Mouse (Mus musculus) cerebellum, postnatal 4 days (tissue): Measurements from ENCODE around the gene Pcca.

Source experiments
- DNase-seq, 2 experiments: peaks; one replicate each; pipeline ENCODE4 v3.0.0; 2022; ENCODE audit warnings: low spot score in 2 of 2, mixed read lengths in 1 of 2

The Pcca gene

DNA sequence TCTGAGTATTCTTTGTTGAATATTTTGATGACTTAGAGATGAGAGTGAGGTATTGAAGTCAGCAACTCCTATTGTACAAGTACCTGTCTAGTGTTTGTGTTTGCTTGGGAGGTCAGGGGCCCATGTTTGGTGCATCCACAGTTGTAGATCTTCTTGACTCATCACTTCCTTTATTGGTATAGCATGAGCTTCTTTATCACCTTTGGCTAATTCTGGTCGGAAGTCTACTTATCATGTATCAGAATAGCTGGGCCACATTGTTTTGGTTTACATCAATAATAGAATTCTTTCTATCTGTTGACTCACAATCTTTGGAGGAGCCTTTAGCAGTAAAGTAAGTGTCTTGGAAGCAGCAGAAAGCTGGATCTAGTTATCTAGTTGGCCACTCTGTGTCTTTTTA lies 108.3 kb downstream of the Pcca start:
- no peak for DNase-seq

DNA sequence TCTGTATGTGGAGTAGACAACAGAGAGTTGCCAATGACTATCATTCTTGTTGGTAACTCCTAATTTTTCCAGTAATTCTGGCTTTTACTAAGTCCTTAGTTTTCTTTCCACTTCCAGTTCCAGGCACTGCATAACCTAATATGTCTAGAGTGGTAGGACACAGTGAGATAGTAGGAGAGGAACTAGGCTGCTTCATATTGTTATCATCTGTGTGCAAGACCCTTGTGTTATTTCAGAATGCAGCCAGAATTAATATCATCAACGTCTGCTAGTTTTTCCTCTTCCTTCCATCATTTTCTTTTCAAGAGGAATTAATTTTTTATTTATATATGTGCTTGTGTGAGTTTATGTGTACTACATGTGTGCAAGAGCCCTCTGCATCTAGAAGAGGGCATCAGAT lies 114.1 kb downstream of the Pcca start:
- no peak for DNase-seq

DNA sequence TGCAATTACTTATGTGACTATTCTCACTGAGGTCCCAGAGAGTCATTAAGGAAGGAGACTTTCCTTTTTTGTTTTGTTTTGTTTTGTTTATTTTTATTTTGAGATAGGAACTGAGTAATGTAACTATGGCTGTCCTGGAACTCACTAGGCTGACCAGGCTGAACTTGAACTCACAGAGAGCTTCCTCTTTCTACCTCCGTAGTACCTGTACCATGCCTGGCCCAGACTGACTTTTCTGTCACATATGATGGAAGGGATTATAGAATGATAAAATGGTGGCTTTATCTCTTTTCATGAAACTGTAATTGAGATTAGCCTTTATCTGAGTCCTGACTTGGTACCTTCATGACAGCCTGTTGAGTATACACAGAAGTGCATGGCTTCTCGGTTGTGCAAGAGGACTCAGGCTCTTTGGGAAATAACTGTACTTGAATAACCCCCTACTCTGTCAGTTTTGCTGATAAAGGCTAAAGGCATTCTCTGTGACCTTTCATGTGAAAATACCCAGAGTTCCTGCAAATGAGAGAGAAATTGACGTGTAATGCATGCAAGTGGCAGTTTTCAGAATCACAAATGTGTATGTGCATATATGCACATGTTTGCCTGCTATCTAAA lies 115.3 kb downstream of the Pcca start:
- DNase-seq, result no peak

DNA sequence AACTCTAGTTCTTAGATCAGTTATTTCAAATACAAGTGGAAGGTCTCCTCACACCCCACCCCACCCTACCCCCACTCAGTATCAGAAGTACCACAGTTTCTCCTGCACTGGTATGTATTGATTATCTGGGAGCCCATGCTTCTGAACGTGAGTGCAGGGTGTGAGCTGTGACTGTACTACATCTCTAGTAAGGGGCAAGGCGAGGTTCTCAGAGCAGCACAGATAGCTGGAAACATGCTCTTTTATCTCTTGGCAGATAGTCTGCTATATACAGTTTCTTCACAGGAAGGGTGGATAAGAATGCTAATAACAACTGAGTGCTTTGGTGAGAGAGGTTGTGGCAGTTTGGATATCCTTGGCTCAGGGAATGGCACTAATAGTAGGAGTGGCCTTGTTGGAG lies 117.6 kb downstream of the Pcca start:
- no peak for DNase-seq

DNA sequence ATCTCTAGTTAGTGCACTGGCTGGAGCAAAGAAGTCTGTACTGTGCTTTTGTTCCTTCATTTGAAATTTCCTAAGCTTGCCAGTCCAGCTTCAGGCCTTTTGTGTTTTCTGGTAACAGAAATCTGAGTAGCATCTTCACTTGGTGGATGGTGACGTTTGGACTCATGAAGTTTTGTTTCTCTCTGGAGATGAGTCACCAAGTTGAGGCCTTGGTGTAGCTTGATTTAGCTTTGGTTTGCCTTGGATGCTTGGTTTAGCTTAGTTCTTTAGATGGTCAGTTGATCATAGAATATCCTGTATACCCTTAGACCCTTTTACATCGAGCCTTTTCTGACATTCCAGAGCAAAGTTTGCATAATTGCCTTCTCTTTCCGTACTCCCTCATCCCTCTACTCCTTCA lies 141.5 kb downstream of the Pcca start:
- DNase-seq, result no peak

DNA sequence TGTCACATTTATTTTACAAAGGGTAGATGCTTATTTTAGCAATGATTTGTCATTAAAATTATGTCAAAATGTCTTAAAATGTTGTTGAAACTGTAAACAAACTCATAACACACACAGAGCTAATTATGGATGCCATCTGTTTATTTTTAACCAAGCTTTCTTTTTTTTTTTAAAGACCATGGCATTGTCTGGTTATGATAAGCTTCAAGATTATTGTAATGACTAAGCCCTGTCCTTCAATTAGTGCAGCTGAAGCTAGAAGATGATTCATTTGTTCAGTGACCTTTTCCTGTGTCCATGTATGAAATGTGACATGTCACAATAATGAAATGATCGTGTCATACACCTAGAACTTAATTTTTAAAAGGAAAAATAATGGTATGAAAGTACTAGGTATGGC lies 149.5 kb downstream of the Pcca start:
- no peak for DNase-seq

DNA sequence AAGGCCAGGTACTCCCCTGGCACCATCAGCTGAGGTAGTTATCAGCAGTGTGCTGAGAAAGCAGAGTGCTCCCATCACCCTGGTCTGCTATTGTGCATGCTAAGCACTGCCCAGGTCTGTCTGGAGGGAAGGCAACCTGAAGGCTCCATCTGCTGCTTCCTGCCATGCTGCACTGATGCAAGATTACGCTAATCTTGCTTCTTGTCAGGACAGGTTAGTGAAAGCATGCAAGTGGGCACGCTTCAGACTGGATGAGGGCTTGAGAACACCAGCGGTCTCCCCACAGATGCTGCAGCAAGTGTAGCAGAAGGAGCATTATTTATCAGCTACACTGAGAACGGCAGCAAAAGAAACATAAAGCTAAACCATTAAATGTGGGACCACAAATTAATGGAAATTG lies 150.1 kb downstream of the Pcca start:
- DNase-seq, result peak in 1 of 2 experiments; percentile 20

DNA sequence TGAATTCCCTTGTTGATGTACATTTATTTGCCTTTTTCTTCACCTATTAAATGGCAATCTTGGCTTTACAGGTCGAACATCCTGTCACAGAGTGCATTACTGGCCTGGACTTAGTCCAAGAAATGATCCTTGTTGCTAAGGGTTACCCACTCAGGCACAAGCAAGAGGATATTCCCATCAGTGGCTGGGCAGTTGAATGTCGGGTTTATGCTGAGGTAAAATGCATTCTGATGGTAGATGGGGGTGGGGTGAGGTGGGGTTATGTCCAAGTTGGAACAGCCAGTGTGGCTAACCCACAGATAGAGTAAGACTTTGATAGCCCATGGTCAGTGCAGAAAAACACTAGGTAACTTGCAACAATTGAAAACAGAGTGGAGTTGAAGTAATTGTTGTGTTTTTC lies 150.7 kb downstream of the Pcca start:
- peak in 1 of 2 experiments; percentile 22 for DNase-seq

DNA sequence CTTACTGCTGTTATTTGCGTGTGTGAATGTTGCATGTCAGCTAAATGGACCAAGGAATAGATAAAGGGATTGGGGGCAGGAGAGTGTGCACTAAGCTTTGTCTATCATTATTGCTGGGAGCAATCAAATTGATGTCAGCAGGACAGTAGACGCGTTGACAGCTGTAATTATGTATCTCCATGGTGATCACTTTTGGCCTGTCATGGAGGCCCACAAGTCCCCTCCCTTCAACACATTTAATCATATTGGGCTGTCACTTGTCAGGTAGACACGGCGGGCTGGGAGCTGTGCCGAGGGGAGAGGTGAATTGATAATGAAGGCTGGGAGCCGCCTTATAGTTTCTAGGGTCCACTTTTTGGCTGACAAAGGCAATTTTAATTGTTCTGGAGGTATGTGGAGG lies 153.3 kb downstream of the Pcca start:
- DNase-seq, result no peak

DNA sequence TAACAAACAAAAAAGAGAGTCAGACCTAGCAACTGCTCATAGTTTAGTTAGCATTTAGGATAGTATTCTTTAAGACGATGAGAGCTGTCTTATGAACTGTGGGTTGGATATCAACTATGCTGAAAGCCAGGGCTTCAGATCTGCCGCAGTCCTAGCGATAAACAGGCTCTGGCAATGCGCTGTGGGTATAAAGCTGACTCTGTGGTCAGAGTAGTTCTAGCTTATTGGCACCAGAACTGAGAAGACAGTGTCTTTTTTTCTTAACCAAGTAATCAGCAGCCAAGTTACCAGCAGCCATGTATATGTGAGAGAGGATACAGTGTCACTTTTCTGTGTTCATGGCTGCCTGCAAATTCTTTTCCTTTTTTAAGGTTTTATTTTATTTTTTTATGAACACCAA lies 154.3 kb downstream of the Pcca start:
- DNase-seq, result no peak

DNA sequence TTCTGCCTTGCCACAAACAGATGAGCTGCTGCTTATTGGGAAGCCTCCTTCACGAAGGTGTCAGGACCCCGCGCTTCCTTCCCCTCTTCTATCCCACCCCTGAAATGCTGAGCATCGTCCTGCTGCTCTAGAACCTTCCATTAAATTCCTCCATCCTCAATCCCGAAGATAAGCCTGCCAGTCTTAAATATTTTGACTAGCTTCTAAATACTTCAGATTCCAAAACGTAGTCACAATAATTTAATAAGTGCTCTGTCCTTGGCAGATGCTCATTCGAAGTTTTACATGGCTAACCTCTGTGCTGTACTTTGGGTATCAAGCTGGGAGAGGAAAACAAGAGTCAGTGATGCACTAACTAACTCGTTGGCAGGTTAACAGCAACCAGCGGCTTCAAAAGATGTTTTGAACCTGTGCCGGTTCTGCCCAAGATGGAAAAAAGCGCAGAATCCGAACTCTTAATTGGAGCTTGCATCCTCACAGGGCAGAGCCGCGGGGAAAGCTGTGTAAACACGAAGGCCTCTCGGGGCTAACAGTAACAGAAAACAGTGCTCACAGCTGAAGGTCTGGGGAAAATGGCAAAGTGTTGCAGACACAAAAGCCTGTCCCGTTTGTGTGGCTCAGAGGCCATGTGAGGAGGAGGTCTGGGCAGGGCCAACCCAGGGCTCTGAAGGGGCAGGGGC lies 155.2 kb downstream of the Pcca start:
- no peak for DNase-seq

DNA sequence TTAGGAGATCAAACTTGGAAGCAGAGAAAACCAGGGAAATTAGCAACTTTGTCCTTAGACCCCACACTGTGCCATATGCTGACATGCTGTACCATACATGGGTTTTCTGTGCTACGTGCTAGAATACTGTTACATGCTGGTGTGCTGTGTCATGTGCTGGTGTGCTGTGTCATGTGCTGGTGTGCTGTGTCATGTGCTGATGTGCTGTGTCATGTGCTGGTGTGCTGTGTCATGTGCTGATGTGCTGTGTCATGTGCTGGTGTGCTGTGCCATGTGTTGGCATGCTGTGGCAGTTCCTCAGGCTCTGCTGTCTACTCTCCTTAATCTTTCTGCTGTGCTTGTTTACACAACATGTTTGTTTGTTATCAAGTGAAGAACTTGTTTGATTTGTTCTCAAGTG lies 157.4 kb downstream of the Pcca start:
- DNase-seq, result no peak

DNA sequence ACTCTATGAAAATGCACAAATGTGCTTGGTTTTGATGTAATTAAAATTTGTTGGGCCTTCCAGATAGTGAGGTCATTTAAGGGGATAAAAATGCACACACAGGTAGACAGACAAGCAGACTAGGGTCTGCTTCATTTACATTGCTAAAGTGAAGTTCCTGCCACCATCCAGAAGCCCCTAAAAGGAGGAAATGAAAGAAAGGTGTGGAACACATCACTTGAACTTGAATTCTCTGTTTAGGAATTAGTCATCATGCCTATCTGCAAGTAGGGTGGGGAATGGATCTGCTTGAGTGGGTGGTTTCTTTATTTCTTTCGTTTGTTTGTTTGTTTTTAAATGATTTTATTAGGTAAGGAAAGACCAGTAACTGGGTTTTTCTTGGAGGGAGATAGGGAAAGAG lies 166.2 kb downstream of the Pcca start:
- DNase-seq, result no peak

DNA sequence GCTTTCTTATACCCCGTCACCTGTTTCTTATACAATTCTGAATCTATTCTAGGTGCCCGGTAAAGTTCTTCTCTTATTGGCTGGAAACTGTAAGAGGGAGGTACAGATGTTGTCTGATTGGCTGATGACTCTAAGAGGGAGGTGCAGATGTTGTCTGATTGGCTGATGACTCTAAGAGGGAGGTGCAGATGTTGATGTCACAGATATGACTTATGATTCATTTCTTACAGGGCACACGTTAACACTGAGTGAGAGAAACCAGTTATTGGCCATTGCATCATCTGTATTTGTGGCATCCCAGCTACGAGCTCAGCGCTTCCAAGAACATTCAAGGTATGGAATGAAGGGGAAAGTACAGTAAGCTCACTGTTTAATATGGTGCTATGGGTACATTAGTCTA lies 179.7 kb downstream of the Pcca start:
- no peak for DNase-seq

DNA sequence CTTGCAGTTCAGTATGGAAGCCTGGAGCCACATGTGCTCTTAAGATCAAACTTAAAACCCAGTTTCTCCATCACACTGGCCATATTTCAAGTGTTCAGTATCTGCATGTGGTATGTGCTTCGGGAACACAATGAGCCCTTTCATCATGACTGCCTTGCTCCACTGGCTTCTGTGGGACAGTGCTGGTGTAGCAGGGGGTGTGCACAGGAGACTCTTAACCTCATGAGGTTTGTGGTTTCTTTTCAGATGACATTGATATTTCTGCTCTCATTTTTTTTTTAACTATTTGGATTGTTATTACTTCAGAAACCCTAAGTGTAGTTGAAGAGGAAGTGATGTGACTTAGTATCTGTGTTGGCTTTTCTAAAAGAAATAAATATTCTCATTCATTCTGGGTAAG lies 180.8 kb downstream of the Pcca start:
- no peak for DNase-seq

DNA sequence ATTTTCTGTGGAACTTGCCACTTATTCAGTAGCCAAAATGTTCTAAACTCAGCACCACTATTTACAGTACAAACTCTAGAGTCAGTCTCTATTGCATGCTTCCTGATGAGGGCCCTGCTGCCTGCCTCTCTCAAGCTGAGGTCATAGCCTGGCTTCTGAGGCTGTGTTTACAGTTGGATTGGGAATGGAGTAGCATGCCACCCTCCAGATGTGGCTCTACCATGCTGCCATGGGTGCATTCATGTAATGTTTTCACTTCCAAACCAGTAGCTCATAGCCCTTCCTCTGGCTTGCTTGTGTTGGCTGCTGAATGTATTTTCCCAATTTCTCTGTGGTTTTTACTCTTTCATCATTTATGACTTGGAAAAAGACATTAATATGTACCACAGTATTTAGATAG lies 181.9 kb downstream of the Pcca start:
- DNase-seq, result no peak

DNA sequence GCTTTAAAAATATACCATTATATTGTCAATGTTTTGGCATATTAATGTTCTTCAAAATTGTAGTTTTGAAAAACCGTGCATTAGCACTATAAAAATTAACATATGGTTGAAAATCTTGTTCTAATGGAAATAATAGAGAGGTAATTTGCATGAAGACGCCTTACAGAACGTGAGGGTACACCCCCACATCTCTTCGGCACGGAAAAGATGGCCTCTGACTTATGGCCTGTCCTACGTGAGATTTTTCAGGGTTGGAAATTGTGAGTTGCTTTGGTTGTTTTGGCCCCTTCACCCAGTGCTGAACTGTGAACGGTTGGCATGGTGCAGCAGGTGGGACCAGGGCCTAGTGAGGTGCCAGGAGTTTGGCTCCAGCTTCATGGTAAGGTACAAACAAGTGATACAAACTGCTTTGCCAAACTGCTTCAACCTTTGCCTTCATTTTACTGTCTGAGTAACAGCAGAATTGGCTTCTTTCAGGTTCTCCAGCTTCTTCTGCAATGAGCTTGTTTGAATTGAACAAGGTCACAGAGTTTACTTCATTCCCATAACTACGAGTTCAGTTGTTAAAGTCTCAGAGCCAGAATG lies 185.5 kb downstream of the Pcca start:
- no peak for DNase-seq

DNA sequence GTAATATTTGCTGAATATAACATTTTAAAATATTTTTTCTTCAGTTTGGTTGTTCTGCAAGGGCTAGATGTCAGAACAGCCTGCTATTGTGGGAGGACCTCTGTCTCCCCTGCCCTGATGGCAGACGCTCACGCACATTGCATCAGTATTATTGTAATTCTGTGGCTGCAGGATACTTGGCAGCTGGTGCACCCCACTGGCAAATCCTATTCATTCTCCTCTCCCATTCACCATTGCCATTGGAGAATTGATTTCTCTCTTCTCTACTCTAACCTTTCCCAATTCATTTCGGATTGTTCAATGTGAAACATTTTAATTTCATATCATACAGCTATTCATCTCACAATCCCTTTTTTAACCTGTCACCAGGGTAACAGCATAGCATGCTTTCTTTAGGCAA lies 186.9 kb downstream of the Pcca start:
- DNase-seq, result peak in 1 of 2 experiments; percentile 12

DNA sequence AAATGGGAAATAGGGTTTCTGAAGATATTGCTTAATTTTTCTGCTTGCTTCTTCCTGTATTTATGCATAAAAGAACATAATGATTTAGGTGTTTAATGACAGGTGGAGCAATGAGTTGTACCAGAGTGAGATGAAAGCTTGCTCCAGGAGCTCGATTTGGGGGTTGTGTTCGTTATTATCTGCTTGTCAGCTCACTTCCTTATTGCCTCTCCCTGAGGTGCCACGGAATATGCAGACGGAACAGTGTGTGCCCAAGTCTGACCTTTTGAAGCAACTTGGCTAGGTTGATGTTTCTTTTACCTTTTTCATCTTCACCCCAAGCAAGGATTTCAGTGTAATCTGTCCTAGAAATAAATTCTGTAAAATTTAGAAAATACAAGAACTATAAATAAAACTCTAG lies 187.6 kb downstream of the Pcca start:
- no peak for DNase-seq

DNA sequence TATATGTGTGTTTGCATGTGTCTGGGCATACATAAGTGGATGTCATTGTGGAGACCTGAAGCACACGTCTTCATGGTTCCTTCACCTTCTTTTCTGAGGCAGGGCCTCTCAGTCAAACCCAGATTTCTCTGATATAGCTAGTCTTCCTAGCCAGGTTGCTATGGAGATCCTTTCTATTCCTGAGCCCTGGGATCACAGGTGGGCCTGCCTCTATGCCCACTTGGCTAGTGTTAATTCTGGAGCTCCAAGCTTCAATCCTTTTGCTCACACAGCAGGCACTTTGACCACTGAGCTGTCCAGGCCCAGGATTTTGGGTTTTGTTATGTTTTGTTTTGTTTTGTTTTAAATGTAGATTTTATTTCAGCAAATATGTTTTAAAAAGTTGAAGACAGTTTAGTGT lies 192.3 kb downstream of the Pcca start:
- DNase-seq, result no peak

DNA sequence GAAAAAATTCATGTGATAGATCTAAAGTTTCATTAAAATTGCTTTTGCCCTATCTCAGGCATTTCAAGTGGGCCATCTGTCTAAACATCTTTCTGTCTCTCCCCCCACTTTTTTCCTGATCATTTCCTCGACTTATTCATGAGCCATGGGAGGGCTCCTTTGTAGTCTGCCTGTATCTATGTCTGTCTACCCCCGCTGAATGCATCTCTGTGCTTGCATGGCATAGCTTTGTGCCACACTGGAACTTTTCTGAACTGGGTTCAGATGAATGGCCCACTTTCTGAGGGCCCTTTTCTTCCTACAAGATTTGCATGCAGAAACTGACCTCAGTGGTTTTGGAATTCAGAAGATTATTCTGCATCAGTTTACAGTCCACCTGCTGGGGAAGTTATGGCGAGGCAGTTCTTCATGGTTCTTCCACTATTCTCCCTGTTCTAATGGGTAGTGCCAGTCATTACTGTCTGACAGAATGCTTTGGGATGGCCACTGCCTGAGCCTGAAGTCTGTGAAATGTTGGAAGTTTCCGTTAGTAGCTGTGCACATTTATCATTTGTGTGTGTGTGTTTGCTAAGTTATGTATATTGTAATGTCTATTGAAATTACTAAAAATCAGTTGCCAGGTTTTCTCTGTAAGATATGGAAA lies 195.4 kb downstream of the Pcca start:
- DNase-seq, result no peak

DNA sequence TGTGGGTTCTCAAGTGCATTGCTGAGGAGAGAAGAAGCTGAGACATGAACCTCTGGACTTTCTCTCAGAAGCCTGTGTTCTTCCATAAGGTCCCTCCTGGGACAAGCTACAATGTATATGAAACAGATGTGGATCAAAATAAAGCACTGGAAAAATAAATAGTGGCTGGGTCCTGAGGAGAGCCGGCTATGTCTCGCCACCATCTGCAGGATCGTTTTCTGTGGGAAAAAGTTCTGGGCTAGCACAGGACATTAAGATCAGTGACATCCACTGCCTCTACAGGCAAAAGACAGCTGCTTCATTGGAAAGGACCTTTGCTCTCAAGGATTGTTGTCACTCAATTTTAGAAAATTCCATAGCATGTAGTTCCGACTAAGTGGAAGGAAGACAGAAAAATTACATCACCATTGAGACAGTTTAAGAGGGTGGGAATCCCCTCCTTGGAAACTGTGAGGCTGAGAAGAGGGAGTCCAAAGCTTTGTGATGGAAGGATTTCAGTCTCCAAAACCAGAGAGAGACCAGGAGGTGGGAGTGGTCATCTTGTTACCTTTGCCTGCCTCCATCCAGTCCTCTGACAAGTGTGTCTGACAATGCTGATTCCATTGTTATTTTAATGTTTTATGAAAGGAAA lies 196.9 kb downstream of the Pcca start:
- DNase-seq, result no peak

DNA sequence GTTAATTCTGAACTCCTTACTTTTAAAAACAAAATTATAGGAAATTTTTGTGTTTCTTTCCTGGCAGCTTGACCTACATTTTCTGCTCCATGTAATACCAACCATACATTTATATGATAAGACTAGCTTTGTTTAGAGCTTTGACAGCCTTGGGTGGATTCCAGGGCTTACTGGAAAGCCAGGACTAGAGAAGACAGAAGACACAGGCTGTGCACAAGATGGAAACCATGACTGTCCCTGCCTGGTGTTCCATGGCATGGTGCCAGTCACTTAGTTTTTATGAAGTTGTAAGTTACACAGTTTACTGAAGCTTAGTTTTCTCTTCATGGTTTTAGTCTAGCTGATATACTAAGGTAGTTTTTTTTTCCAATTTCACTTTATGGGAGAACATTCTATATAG lies 202.7 kb downstream of the Pcca start:
- DNase-seq, result no peak
